Mouse (Mus musculus) kidney, embryonic 16.5 days (tissue): ENCODE results near the gene Kctd11. TPM values are rescaled to one million over a fixed set of nuclear protein-coding genes. Genes with fewer than 3 reads are reported as not detected.
"Not testable (repeated sequence)": the region's sequence is repeated elsewhere in the genome, so short reads cannot be mapped to it uniquely, and the experiment has no call there.

ENCODE experiments used
- ATAC-seq: fragments of 200-750 bp; cut with Nextera tagmentation; 2 replicates; pipeline ENCODE4 v1.8.0; 2017; ENCODE audit warnings: moderate TSS enrichment; ENCODE audit not compliant: low FRiP score, low TSS enrichment
- H3K27ac ChIP-seq: fragments of 300-500 bp; sonication (generic); 2 replicates; pipeline ENCODE4 v1.5.1; 2014; ENCODE audit warnings: low read length
- H3K27me3 ChIP-seq: fragments of 300-500 bp; sonication (generic); 2 replicates; pipeline ENCODE4 v1.6.1; 2014; ENCODE audit warnings: low read length, control low read depth, mixed read lengths; ENCODE audit not compliant: insufficient read depth
- H3K36me3 ChIP-seq: fragments of 300-500 bp; sonication (generic); 2 replicates; pipeline ENCODE4 v1.6.1; 2014; ENCODE audit warnings: low read length, control low read depth, mixed read lengths; ENCODE audit not compliant: insufficient read depth
- H3K4me1 ChIP-seq: fragments of 300-500 bp; sonication (generic); 2 replicates; pipeline ENCODE4 v1.6.1; 2014; ENCODE audit warnings: low read length, control low read depth, mixed read lengths; ENCODE audit not compliant: insufficient read depth
- H3K4me2 ChIP-seq: fragments of 300-500 bp; sonication (generic); replicated peaks from 2 replicates; pipeline ENCODE4 v1.6.1; 2014; ENCODE audit warnings: low read depth, low read length
- H3K4me3 ChIP-seq: fragments of 300-500 bp; sonication (generic); 2 replicates; pipeline ENCODE4 v1.5.1; 2014; ENCODE audit warnings: mild to moderate bottlenecking, low read length
- H3K9ac ChIP-seq: fragments of 300-500 bp; sonication (generic); replicated peaks from 2 replicates; pipeline ENCODE4 v1.6.1; 2014; ENCODE audit warnings: low read length
- H3K9me3 ChIP-seq: fragments of 300-500 bp; sonication (generic); 2 replicates; pipeline ENCODE4 v1.6.1; 2016; ENCODE audit warnings: low read length, control low read depth
- WGBS: fragments of 180-500 bp; shearing (Covaris S2); extraction: QIAGEN DNeasy Blood & Tissue Kit; methylation state at CpG from one replicate; pipeline ENCODE4 v1.1.7; 2014; 5-methylcytosine and 5-hydroxymethylcytosine counted together
- polyA plus RNA-seq: library from polyadenylated mRNA; unstranded; fragments of >200 nt; fragmentation: Nextera tagmentation; extraction: Ambion mirVana; gene quantifications from 2 replicates; pipeline ENCODE4 v1.2.1, GENCODE M21; 2015

Kctd11 gene
- polyA plus RNA-seq, 1 experiment from 2014 or later: 11.3 TPM

DNA sequence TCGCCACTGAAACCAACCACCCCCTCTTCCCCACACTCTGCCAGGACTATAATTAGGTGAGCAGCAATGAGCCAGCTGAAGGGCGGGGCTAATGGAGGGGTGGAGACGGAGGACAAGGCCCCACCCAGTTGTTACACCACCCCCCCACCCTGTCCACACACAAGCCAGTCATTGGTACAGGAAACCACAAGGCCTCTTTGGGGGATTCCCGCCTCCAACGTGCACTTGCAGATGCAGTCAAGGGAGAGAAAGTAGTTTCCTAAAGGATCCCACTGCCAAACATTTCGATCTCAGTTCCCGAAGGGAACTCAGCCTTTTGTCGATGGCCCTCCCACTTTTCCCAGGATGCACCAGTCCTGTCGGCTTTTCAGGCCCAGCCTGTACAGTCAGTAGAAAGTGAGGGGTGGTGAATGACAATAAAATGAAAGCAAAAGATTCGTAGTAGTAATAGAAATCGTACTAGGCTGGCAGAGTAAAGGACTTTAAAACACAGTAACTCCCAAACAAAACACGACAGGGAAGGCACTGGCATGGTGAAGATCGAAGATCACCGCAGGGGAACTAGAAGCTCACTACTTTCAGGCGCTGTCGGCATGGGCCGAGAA lies 38.6 kb upstream of the Kctd11 start:
- no peak for ATAC-seq
- Histone ChIP-seq H3K36me3 (peaks cover 34% of the 10 kb centered on the region), H3K4me3 (peak overlapping the region; percentile 95), H3K4me2 (peak overlapping the region; percentile 91), H3K9ac (peak overlapping the region; percentile 98), H3K27me3 (no peaks in the 10 kb centered on the region), H3K27ac (peak overlapping the region; percentile 92), H3K4me1 (peaks cover 39% of the 10 kb centered on the region), H3K9me3 (no peaks in the 10 kb centered on the region)
- 0% methylated on average over 17 of the region's 17 CpGs for WGBS

GRCm38 (mm10) chr11:69919053-69919452 lies 37.8 kb upstream of the Kctd11 start:
- Histone ChIP-seq H3K36me3 (peaks cover 34% of the 10 kb centered on the region), H3K4me3 (peak overlapping the region; percentile 95), H3K9ac (peak overlapping the region; percentile 98), H3K4me2 (peak overlapping the region; percentile 91), H3K27ac (peak overlapping the region; percentile 92; the same call in 1 of the 2 replicates), H3K9me3 (no peaks in the 10 kb centered on the region), H3K4me1 (peaks cover 42% of the 10 kb centered on the region), H3K27me3 (no peaks in the 10 kb centered on the region)
- 78% methylated on average over 9 of the region's 9 CpGs for WGBS
- no peak for ATAC-seq

GRCm38 (mm10) chr11:69918118-69918517 lies 36.9 kb upstream of the Kctd11 start:
- no peaks in the 10 kb centered on the region for H3K27me3 ChIP-seq
- 85% methylated on average over 5 of the region's 5 CpGs for WGBS
- H3K4me1 ChIP-seq: peaks cover 47% of the 10 kb centered on the region
- H3K4me3 ChIP-seq: no peak overlapping the region
- peaks cover 36% of the 10 kb centered on the region for H3K36me3 ChIP-seq
- H3K9me3 ChIP-seq: no peaks in the 10 kb centered on the region
- no peak overlapping the region for H3K4me2 ChIP-seq
- no peak overlapping the region for H3K9ac ChIP-seq
- no peak for ATAC-seq
- H3K27ac ChIP-seq: no peak overlapping the region

GRCm38 (mm10) chr11:69917379-69917948 lies 36.3 kb upstream of the Kctd11 start:
- H3K4me3 ChIP-seq: no peak overlapping the region
- no peak for ATAC-seq
- no peaks in the 10 kb centered on the region for H3K27me3 ChIP-seq
- no peak overlapping the region for H3K4me2 ChIP-seq
- H3K9ac ChIP-seq: no peak overlapping the region
- peaks cover 43% of the 10 kb centered on the region for H3K4me1 ChIP-seq
- no peaks in the 10 kb centered on the region for H3K9me3 ChIP-seq
- 85% methylated on average over 8 of the region's 8 CpGs for WGBS
- no peak overlapping the region for H3K27ac ChIP-seq
- H3K36me3 ChIP-seq: peaks cover 42% of the 10 kb centered on the region

- not testable (repeated sequence) for H3K4me2 ChIP-seq, H3K4me3 ChIP-seq, H3K27me3 ChIP-seq, ATAC-seq, H3K27ac ChIP-seq, H3K9me3 ChIP-seq, H3K9ac ChIP-seq
- H3K4me1 ChIP-seq: peaks cover 40% of the 10 kb centered on the region
- peaks cover 49% of the 10 kb centered on the region for H3K36me3 ChIP-seq
- 55% methylated on average over 7 of the region's 7 CpGs for WGBS
Observed at GRCm38 (mm10) chr11:69916652-69917378, 35.6 kb upstream of the Kctd11 start.

DNA sequence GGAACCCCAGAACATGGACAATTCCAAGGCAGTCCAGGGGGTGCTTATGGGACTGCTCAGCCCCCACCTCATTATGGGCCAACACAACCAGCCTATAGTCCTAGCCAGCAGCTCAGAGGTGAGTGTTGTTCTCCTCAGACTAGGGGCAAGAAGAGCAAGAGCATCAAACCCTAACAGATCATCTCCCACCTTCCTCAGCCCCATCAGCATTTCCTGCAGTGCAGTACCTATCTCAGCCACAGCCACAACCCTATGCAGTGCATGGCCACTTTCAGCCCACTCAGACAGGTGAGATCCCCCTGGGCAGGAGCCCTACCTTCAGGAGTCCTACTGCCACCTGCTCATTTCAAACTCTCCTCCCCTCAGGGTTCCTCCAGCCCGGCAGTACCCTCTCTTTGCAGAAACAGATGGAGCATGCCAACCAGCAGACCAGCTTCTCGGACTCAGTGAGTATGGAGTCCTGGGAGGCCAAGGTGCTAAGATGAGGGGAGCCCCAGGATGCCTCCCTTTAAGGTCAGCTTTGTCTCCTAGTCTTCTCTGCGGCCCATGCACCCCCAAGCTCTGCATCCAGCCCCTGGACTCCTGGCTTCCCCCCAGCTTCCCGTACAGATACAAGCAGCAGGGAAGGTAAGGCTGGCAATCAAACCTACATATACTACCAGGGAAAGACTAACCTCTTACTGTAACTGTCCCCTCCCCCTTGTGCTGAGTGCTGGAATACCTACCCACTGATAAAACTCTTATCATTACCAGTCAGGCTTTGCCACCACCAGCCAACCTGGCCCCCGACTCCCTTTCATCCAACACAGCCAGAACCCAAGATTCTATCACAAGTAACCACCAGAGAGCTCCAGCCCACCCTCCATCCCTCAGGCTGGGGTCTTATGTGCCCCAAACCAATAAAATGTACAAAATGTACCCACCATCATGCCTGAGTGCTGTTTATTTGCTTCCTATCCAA lies 34.7 kb upstream of the Kctd11 start:
- H3K4me2 ChIP-seq: no peak overlapping the region
- H3K9ac ChIP-seq: no peak overlapping the region
- H3K36me3 ChIP-seq: peaks cover 57% of the 10 kb centered on the region
- H3K9me3 ChIP-seq: no peaks in the 10 kb centered on the region
- H3K4me1 ChIP-seq: peaks cover 40% of the 10 kb centered on the region
- ATAC-seq: no peak
- WGBS: 65% methylated on average over 5 of the region's 5 CpGs
- H3K27ac ChIP-seq: no peak overlapping the region
- H3K4me3 ChIP-seq: no peak overlapping the region
- no peaks in the 10 kb centered on the region for H3K27me3 ChIP-seq

- Histone ChIP-seq H3K4me3 (peak overlapping the region; percentile 88), H3K9me3 (no peaks in the 10 kb centered on the region), H3K27me3 (no peaks in the 10 kb centered on the region), H3K27ac (0 out of 2 replicates have a peak overlapping the region, but pooled peaks have one; percentile 78), H3K9ac (peak overlapping the region; percentile 83; the same call in 1 of the 2 replicates), H3K4me1 (peaks cover 40% of the 10 kb centered on the region), H3K4me2 (peak overlapping the region; percentile 79), H3K36me3 (peaks cover 67% of the 10 kb centered on the region)
- ATAC-seq: no peak
- WGBS: 36% methylated on average over 9 of the region's 9 CpGs
Observed at GRCm38 (mm10) chr11:69914917-69915430, 33.8 kb upstream of the Kctd11 start.

- peak overlapping the region; percentile 88 for H3K4me3 ChIP-seq
- peak overlapping the region; percentile 83 for H3K9ac ChIP-seq
- H3K4me1 ChIP-seq: peaks cover 37% of the 10 kb centered on the region
- H3K4me2 ChIP-seq: peak overlapping the region; percentile 79
- H3K27me3 ChIP-seq: no peaks in the 10 kb centered on the region
- no peak for ATAC-seq
- under 1% methylated on average over 17 of the region's 17 CpGs for WGBS
- peaks cover 72% of the 10 kb centered on the region for H3K36me3 ChIP-seq
- peak overlapping the region; percentile 78 for H3K27ac ChIP-seq
- no peaks in the 10 kb centered on the region for H3K9me3 ChIP-seq
Observed at GRCm38 (mm10) chr11:69914372-69914764, 33.2 kb upstream of the Kctd11 start.
